8 mouse cellular contexts compared by ENCODE assay signal in the genomic region with DNA sequence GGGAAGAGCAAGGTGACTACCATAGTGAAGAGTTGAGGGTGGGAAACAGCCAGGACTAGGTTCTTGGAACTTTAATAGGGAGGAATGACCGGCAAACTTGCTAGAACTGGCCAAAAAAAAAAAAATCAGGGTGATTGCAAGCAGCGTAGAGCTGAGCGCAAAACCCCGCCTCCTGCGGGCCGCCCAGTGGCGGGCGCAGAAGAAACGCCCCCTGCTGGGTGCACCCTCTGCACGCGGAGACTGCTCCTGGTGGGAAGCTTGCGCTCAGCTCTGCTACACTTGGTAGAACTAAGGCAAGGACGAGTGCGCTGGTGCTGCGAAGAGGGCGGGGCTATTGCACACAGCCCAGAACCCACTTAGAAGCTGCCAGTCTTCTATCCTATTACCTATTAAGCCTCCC. TPM values are rescaled to one million over a fixed set of nuclear protein-coding genes. Genes with fewer than 3 reads are reported as not detected.
DNase-seq lines count a peak whose midpoint lies in the region; ATAC-seq and TF ChIP-seq lines count a peak whose summit lies in the region.

No protein-coding gene starts in this region.

- peaks cover 4% of the 10 kb centered on the region for H3K4me1 ChIP-seq in ES-Bruce4 (ENCODE audit: control insufficient read depth, insufficient read depth, low read length)
- peaks cover 30% of the 10 kb centered on the region for H3K4me1 ChIP-seq in forebrain, embryonic 15.5 days

- peak overlapping the region; percentile 48 for H3K9ac ChIP-seq in ES-Bruce4 (ENCODE audit: low read depth, poor library complexity, severe bottlenecking)
- no peak overlapping the region for H3K9ac ChIP-seq in forebrain, embryonic 15.5 days (replicated peaks)

- H3K9me3 ChIP-seq in ES-Bruce4 (replicated peaks; ENCODE audit: control insufficient read depth, insufficient read depth, low read length, poor library complexity, severe bottlenecking), result no peaks in the 10 kb centered on the region
- H3K9me3 ChIP-seq in forebrain, embryonic 15.5 days, result no peaks in the 10 kb centered on the region

- peak; percentile 46 to 62 for DNase-seq in adrenal gland, postnatal 4 days (ENCODE audit: low spot score in 2 of 2)
- peak; percentile 85 for DNase-seq in heart, postnatal 4 days
- DNase-seq in layer of hippocampus, postnatal 10 days (ENCODE audit: low spot score in 2 of 2), result peak; percentile 73 to 77
- peak; percentile 84 to 90 for DNase-seq in lung, postnatal 4 days
- DNase-seq in retina, postnatal 7 days (ENCODE audit: low read depth, low spot score), result peak; percentile 33
- peak; percentile 86 for DNase-seq in thymus, postnatal 4 days

- peak; percentile 71 for ATAC-seq in forebrain, embryonic 15.5 days (replicated peaks)

- no peaks in the 10 kb centered on the region for H3K27me3 ChIP-seq in ES-Bruce4 (ENCODE audit: control insufficient read depth, insufficient read depth, low read length, poor library complexity, severe bottlenecking)
- H3K27me3 ChIP-seq in forebrain, embryonic 15.5 days, result peaks cover 61% of the 10 kb centered on the region

- TF ChIP-seq CTCF in ES-Bruce4 (IDR thresholded peaks at IDR 0.05; ENCODE audit: low read depth, low read length), result peak; percentile 55

- TF ChIP-seq EP300 in ES-Bruce4 (IDR thresholded peaks at IDR 0.05; ENCODE audit: insufficient read depth, low read depth, low read length), result peak; percentile 83

- peak; percentile 12 for TF ChIP-seq POLR2A in ES-Bruce4 (IDR thresholded peaks at IDR 0.05; ENCODE audit: insufficient read depth, low read length)

- WGBS in forebrain, embryonic 15.5 days, result under 1% methylated on average over 16 of the region's 16 CpGs

- peak overlapping the region; percentile 92 for H3K27ac ChIP-seq in ES-Bruce4 (ENCODE audit: insufficient read depth, low read length)
- no peak overlapping the region for H3K27ac ChIP-seq in forebrain, embryonic 15.5 days (replicated peaks)

- H3K4me2 ChIP-seq in forebrain, embryonic 15.5 days (replicated peaks), result peak overlapping the region; percentile 34

- H3K4me3 ChIP-seq in ES-Bruce4 (ENCODE audit: low read depth, low read length), result peak overlapping the region; percentile 55
- H3K4me3 ChIP-seq in forebrain, embryonic 15.5 days, result peak overlapping the region; percentile 10; the same call in 1 of the 2 replicates

- peaks cover 3% of the 10 kb centered on the region; the same call in 1 of the 2 replicates for H3K36me3 ChIP-seq in ES-Bruce4 (ENCODE audit: control insufficient read depth, insufficient read depth, low read length, poor library complexity, severe bottlenecking)
- no peaks in the 10 kb centered on the region for H3K36me3 ChIP-seq in forebrain, embryonic 15.5 days

RNA-seq across cellular contexts. Expression of gene Mt1, which starts 4.2 kb away (rescaled TPM):
- 867 and 876 TPM in 2 replicates for polyA plus RNA-seq in ES-Bruce4 (2011; ENCODE audit: insufficient read depth, insufficient read length, low read depth, missing spikeins)
- 100 to 1,000 TPM; 241 to 243 TPM for total RNA-seq in adrenal gland, postnatal 4 days (2021)
- 85.2 and 100 TPM in 2 replicates for polyA plus RNA-seq in forebrain, embryonic 15.5 days (2015; fragmentation: Nextera tagmentation; extraction: Ambion mirVana)
- 100 to 1,000 TPM; 168 to 174 TPM for total RNA-seq in heart, postnatal 4 days (2021)
- total RNA-seq in layer of hippocampus, postnatal 10 days (2021), result 100 to 1,000 TPM; 223 to 273 TPM

RNA-seq across cellular contexts. Expression of gene Mt2, which starts 10.7 kb away (rescaled TPM):
- polyA plus RNA-seq in ES-Bruce4 (2011; ENCODE audit: insufficient read depth, insufficient read length, low read depth, missing spikeins), result 1,296 and 1,384 TPM in 2 replicates
- total RNA-seq in adrenal gland, postnatal 4 days (2021), result 100 to 1,000 TPM; 179 to 183 TPM
- polyA plus RNA-seq in forebrain, embryonic 15.5 days (2015; fragmentation: Nextera tagmentation; extraction: Ambion mirVana), result 35.4 and 38.4 TPM in 2 replicates
- total RNA-seq in heart, postnatal 4 days (2021), result 10 to 100 TPM; 35.5 to 37.4 TPM
- 100 to 1,000 TPM; 187 to 290 TPM for total RNA-seq in layer of hippocampus, postnatal 10 days (2021)

RNA-seq across cellular contexts. Expression of gene Mt3, which starts 30.7 kb away (rescaled TPM):
- 3.9 and 5.4 TPM in 2 replicates for polyA plus RNA-seq in ES-Bruce4 (2011; ENCODE audit: insufficient read depth, insufficient read length, low read depth, missing spikeins)
- total RNA-seq in adrenal gland, postnatal 4 days (2021), result 1 to 10 TPM; 6.5 to 6.9 TPM
- polyA plus RNA-seq in forebrain, embryonic 15.5 days (2015; fragmentation: Nextera tagmentation; extraction: Ambion mirVana), result 249 and 258 TPM in 2 replicates
- total RNA-seq in heart, postnatal 4 days (2021), result 10 to 100 TPM; 26.7 to 28.1 TPM
- total RNA-seq in layer of hippocampus, postnatal 10 days (2021), result 100 to 1,000 TPM; 758 to 903 TPM

RNA-seq across cellular contexts. Expression of gene Nup93, which starts 31.2 kb away (rescaled TPM):
- polyA plus RNA-seq in ES-Bruce4 (2011; ENCODE audit: insufficient read depth, insufficient read length, low read depth, missing spikeins), result 104 and 106 TPM in 2 replicates
- 10 to 100 TPM; 33.3 to 33.8 TPM for total RNA-seq in adrenal gland, postnatal 4 days (2021)
- polyA plus RNA-seq in forebrain, embryonic 15.5 days (2015; fragmentation: Nextera tagmentation; extraction: Ambion mirVana), result 63.0 and 66.3 TPM in 2 replicates
- 10 to 100 TPM; 45.1 to 52.7 TPM for total RNA-seq in heart, postnatal 4 days (2021)
- 10 to 100 TPM; 53.0 to 53.9 TPM for total RNA-seq in layer of hippocampus, postnatal 10 days (2021)

RNA-seq across cellular contexts. Expression of gene Mt4, which starts 46.1 kb away (rescaled TPM):
- polyA plus RNA-seq in ES-Bruce4 (2011; ENCODE audit: insufficient read depth, insufficient read length, low read depth, missing spikeins), result 3.0 TPM in 1 of 2 replicates, not detected in the other
- not detected for total RNA-seq in adrenal gland, postnatal 4 days (2021)
- polyA plus RNA-seq in forebrain, embryonic 15.5 days (2015; fragmentation: Nextera tagmentation; extraction: Ambion mirVana), result not detected in 2 replicates
- not detected for total RNA-seq in heart, postnatal 4 days (2021)
- total RNA-seq in layer of hippocampus, postnatal 10 days (2021), result not detected

Comparison
In these comparisons a context has a peak if more than half of its experiments do, and no peak if none do; other contexts are left out.
1. DNase-seq: peak in every context shown above with its lines; median percentile 87 in lung, postnatal 4 days; 86 in thymus, postnatal 4 days; 85 in heart, postnatal 4 days; 75 in layer of hippocampus, postnatal 10 days; 54 in adrenal gland, postnatal 4 days; 33 in retina, postnatal 7 days.
2. RNA of gene Mt2, which starts 10.7 kb away (total RNA-seq): 187 to 290 TPM in layer of hippocampus, postnatal 10 days and 179 to 183 TPM in adrenal gland, postnatal 4 days; 35.5 to 37.4 TPM in heart, postnatal 4 days; every median in the first group is over 4 times any median in the second.
3. RNA of gene Mt3, which starts 30.7 kb away (total RNA-seq): 758 to 903 TPM in layer of hippocampus, postnatal 10 days; 26.7 to 28.1 TPM in heart, postnatal 4 days and 6.5 to 6.9 TPM in adrenal gland, postnatal 4 days; every median in the first group is over 10 times any median in the second.